Mouse (Mus musculus) embryonic facial prominence, embryonic 14.5 days (tissue): ENCODE data around the gene Aldh3b1. TPM values are rescaled to one million over a fixed set of nuclear protein-coding genes. Genes with fewer than 3 reads are reported as not detected.

Experiments
- ATAC-seq: fragments of 200-750 bp; cut with Nextera tagmentation; 2 replicates; pipeline ENCODE4 v1.8.0; 2017; ENCODE audit warnings: low read depth, moderate number of reproducible peaks, moderate TSS enrichment
- DNase-seq: peaks from one replicate; pipeline ENCODE4 v3.0.0-alpha.2; 2015; ENCODE audit warnings: low spot score
- H3K27ac ChIP-seq: fragments of 300-500 bp; sonication (generic); replicated peaks from 2 replicates; pipeline ENCODE4 v1.5.1; 2014; ENCODE audit warnings: low read depth, mild to moderate bottlenecking, low read length, moderate library complexity
- H3K27me3 ChIP-seq: fragments of 300-500 bp; sonication (generic); replicated peaks from 2 replicates; pipeline ENCODE4 v1.6.1; 2014; ENCODE audit warnings: low read length; ENCODE audit not compliant: control insufficient read depth, insufficient read depth
- H3K36me3 ChIP-seq: fragments of 300-500 bp; sonication (generic); 2 replicates; pipeline ENCODE4 v1.6.1; 2014; ENCODE audit warnings: low read length, mixed read lengths; ENCODE audit not compliant: control insufficient read depth, insufficient read depth
- H3K4me1 ChIP-seq: fragments of 300-500 bp; sonication (generic); 2 replicates; pipeline ENCODE4 v1.6.1; 2014; ENCODE audit warnings: antibody characterized with exemption, low read length; ENCODE audit not compliant: control insufficient read depth, insufficient read depth
- H3K4me2 ChIP-seq: fragments of 300-500 bp; sonication (generic); 2 replicates; pipeline ENCODE4 v1.6.1; 2014; ENCODE audit warnings: low read depth, mild to moderate bottlenecking, low read length, moderate library complexity, mixed read lengths
- H3K4me3 ChIP-seq: fragments of 300-500 bp; sonication (generic); 2 replicates; pipeline ENCODE4 v1.5.1; 2014; ENCODE audit warnings: low read depth, mild to moderate bottlenecking, low read length
- H3K9ac ChIP-seq: fragments of 300-500 bp; sonication (generic); 2 replicates; pipeline ENCODE4 v1.6.1; 2014; ENCODE audit warnings: low read depth, mild to moderate bottlenecking, low read length, moderate library complexity, mixed read lengths
- H3K9me3 ChIP-seq: fragments of 300-500 bp; sonication (generic); 2 replicates; pipeline ENCODE4 v1.6.1; 2016; ENCODE audit warnings: low read length; ENCODE audit not compliant: control insufficient read depth
- WGBS: fragments of 180-500 bp; shearing (Covaris S2); extraction: QIAGEN DNeasy Blood & Tissue Kit; methylation state at CpG from one replicate; pipeline ENCODE4 v1.1.7; 2014; 5-methylcytosine and 5-hydroxymethylcytosine counted together
- polyA plus RNA-seq: library from polyadenylated mRNA; unstranded; fragments of >200 nt; fragmentation: Nextera tagmentation; extraction: Ambion mirVana; gene quantifications from 2 replicates; pipeline ENCODE4 v1.2.1, GENCODE M21; 2014

Aldh3b1 gene
- polyA plus RNA-seq, 1 experiment from 2014 or later, result 4.8 TPM

GRCm38 (mm10) chr19:3890181-3890580, 39.4 kb downstream of the Aldh3b1 start:
- no peak overlapping the region for H3K4me3 ChIP-seq
- no peak overlapping the region for H3K27ac ChIP-seq
- DNase-seq (no peak), ATAC-seq (no peak)
- H3K4me2 ChIP-seq, result no peak overlapping the region
- H3K4me1 ChIP-seq, result no peaks in the 10 kb centered on the region
- peaks cover 73% of the 10 kb centered on the region for H3K36me3 ChIP-seq
- no peaks in the 10 kb centered on the region for H3K27me3 ChIP-seq
- 85% methylated on average over 8 of the region's 8 CpGs for WGBS
- H3K9me3 ChIP-seq, result no peaks in the 10 kb centered on the region
- no peak overlapping the region for H3K9ac ChIP-seq

- Histone ChIP-seq H3K9ac (no peak overlapping the region), H3K27me3 (no peaks in the 10 kb centered on the region), H3K4me2 (no peak overlapping the region), H3K27ac (no peak overlapping the region), H3K4me3 (no peak overlapping the region), H3K36me3 (peaks cover 66% of the 10 kb centered on the region), H3K9me3 (no peaks in the 10 kb centered on the region), H3K4me1 (no peaks in the 10 kb centered on the region)
- ATAC-seq, result no peak
- WGBS, result 92% methylated on average over 5 of the region's 5 CpGs
- no peak for DNase-seq
These were observed 40.5 kb downstream of the Aldh3b1 start for GRCm38 (mm10) chr19:3889096-3889495.

GRCm38 (mm10) chr19:3884325-3884990, 45.1 kb downstream of the Aldh3b1 start:
- WGBS, result 63% methylated on average over 6 of the region's 6 CpGs
- ATAC-seq, result no peak
- no peaks in the 10 kb centered on the region for H3K27me3 ChIP-seq
- peaks cover 28% of the 10 kb centered on the region for H3K36me3 ChIP-seq
- no peak overlapping the region for H3K27ac ChIP-seq
- no peak overlapping the region for H3K4me3 ChIP-seq
- H3K9me3 ChIP-seq, result no peaks in the 10 kb centered on the region
- H3K9ac ChIP-seq, result no peak overlapping the region
- no peak overlapping the region for H3K4me2 ChIP-seq
- no peaks in the 10 kb centered on the region for H3K4me1 ChIP-seq
- DNase-seq, result no peak

GRCm38 (mm10) chr19:3882214-3882613, 47.4 kb downstream of the Aldh3b1 start:
- Histone ChIP-seq H3K27me3 (no peaks in the 10 kb centered on the region), H3K9ac (no peak overlapping the region), H3K4me2 (no peak overlapping the region), H3K4me1 (no peaks in the 10 kb centered on the region), H3K9me3 (no peaks in the 10 kb centered on the region), H3K4me3 (no peak overlapping the region), H3K27ac (no peak overlapping the region), H3K36me3 (peaks cover 33% of the 10 kb centered on the region)
- 76% methylated on average over 4 of the region's 4 CpGs for WGBS
- ATAC-seq (no peak), DNase-seq (no peak)

- Histone ChIP-seq H3K4me1 (0 out of 2 replicates have a peak, but pooled peaks cover under 1% of the 10 kb centered on the region), H3K9ac (no peak overlapping the region), H3K36me3 (peaks cover 20% of the 10 kb centered on the region), H3K27me3 (no peaks in the 10 kb centered on the region), H3K27ac (no peak overlapping the region), H3K4me2 (no peak overlapping the region), H3K9me3 (no peaks in the 10 kb centered on the region), H3K4me3 (no peak overlapping the region)
- WGBS, result 82% methylated on average over 6 of the region's 6 CpGs
- no peak for DNase-seq
- no peak for ATAC-seq
These were observed 49.4 kb downstream of the Aldh3b1 start for GRCm38 (mm10) chr19:3880054-3880848.

- Histone ChIP-seq H3K4me1 (peaks cover 17% of the 10 kb centered on the region; the same call in 1 of the 2 replicates), H3K36me3 (peaks cover 11% of the 10 kb centered on the region; the same call in 1 of the 2 replicates), H3K27me3 (no peaks in the 10 kb centered on the region), H3K9ac (no peak overlapping the region), H3K9me3 (no peaks in the 10 kb centered on the region), H3K4me3 (no peak overlapping the region), H3K27ac (no peak overlapping the region), H3K4me2 (no peak overlapping the region)
- 0 out of 2 replicates have a peak, but pooled peaks have one; percentile 33 for ATAC-seq
- WGBS, result 70% methylated on average over 7 of the region's 7 CpGs
- peak; percentile 34 for DNase-seq
These were observed 54.6 kb downstream of the Aldh3b1 start for GRCm38 (mm10) chr19:3875045-3875444.

- ATAC-seq, result no peak
- H3K4me3 ChIP-seq, result no peak overlapping the region
- 68% methylated on average over 3 of the region's 4 CpGs for WGBS
These were observed 57.2 kb downstream of the Aldh3b1 start for GRCm38 (mm10) chr19:3872373-3872772.

GRCm38 (mm10) chr19:3871468-3871867, 58.1 kb downstream of the Aldh3b1 start:
- no peak overlapping the region for H3K9ac ChIP-seq
- H3K27me3 ChIP-seq, result no peaks in the 10 kb centered on the region
- no peak overlapping the region for H3K27ac ChIP-seq
- no peaks in the 10 kb centered on the region for H3K9me3 ChIP-seq
- no peak overlapping the region for H3K4me3 ChIP-seq
- H3K36me3 ChIP-seq, result peaks cover 6% of the 10 kb centered on the region
- DNase-seq, result no peak
- H3K4me1 ChIP-seq, result peaks cover 32% of the 10 kb centered on the region
- H3K4me2 ChIP-seq, result no peak overlapping the region
- ATAC-seq, result no peak

More at GRCm38 (mm10) chr19:3872373-3872772, 57.2 kb downstream of the Aldh3b1 start:
- no peaks in the 10 kb centered on the region for H3K36me3 ChIP-seq
- H3K27ac ChIP-seq, result no peak overlapping the region
- H3K9me3 ChIP-seq, result no peaks in the 10 kb centered on the region
- H3K4me1 ChIP-seq, result peaks cover 32% of the 10 kb centered on the region
- no peak overlapping the region for H3K4me2 ChIP-seq
- DNase-seq, result no peak
- no peak overlapping the region for H3K9ac ChIP-seq
- no peaks in the 10 kb centered on the region for H3K27me3 ChIP-seq
